Mouse (Mus musculus) inflammation-experienced regulatory T-cells, adult 6 months (primary cell): ENCODE results near the gene Ndufa12. TPM values are rescaled to one million over a fixed set of nuclear protein-coding genes. Genes with fewer than 3 reads are reported as not detected.

Source experiments
- ATAC-seq: one replicate; pipeline ENCODE4 v1.8.0; 2017
- polyA plus RNA-seq, 3 experiments: library from polyadenylated mRNA; unstranded; fragments of 100-300 nt; shearing (Covaris generic); gene quantifications; one replicate each; pipeline ENCODE4 v1.2.1; 2017

Ndufa12 gene
- polyA plus RNA-seq: 100 to 1,000 TPM; 133 to 203 (median 177) TPM

- peak; percentile 99 for ATAC-seq
These were observed at the start of gene Ndufa12 for GRCm38 (mm10) chr10:94198482-94199405. Gene Ndufa12, plus strand, starts transcription at chr10:94198720.

DNA sequence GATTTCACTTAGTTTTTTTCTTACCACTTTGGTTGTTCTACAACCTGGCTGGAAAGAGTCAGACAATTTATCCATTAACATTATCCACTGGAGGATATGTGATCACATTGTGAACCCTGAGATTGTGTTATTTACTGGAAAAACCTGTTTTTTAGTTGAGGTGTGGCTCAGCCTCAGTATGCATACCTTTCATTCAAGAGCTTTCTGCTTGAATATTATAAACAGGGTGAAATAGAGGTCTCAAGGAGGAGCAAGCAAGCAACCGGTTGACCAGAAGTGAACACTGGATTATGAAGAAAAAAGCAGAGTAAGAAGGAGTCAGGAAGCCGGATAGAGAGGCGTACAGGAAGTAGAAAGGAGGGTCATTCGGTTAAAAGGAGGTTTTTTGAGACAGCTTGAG lies 47.0 kb upstream of the Ndufa12 start:
- no peak for ATAC-seq

GRCm38 (mm10) chr10:94153841-94154240 lies 44.7 kb upstream of the Ndufa12 start:
- no peak for ATAC-seq

DNA sequence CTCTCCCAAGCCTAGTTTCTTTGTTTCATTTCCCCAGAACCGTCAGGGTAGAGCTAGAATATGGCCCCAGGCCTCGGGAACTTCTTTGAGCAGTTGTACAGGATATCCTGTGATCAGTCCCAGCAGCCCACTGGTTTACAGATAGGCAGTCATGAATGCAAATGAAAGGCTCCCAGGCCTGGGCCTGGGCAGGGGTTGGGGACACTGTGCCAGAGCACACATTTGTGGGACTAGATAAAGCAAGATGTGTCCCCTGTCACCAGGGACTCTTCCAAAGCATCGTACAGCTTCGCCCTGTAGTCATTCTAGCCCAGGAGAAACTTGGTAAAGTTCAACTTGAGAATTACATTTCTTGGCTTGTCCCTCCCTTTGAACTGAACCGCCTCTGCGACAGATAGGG lies 39.6 kb upstream of the Ndufa12 start:
- ATAC-seq: no peak

GRCm38 (mm10) chr10:94159406-94159805 lies 39.1 kb upstream of the Ndufa12 start:
- ATAC-seq: no peak

- no peak for ATAC-seq
These were observed 37.3 kb upstream of the Ndufa12 start for GRCm38 (mm10) chr10:94161051-94161765.

- ATAC-seq: no peak
These were observed 36.5 kb upstream of the Ndufa12 start for GRCm38 (mm10) chr10:94162031-94162430.

GRCm38 (mm10) chr10:94164104-94164845 lies 34.2 kb upstream of the Ndufa12 start:
- no peak for ATAC-seq

- no peak for ATAC-seq
These were observed 33.1 kb upstream of the Ndufa12 start for GRCm38 (mm10) chr10:94165426-94165825.

DNA sequence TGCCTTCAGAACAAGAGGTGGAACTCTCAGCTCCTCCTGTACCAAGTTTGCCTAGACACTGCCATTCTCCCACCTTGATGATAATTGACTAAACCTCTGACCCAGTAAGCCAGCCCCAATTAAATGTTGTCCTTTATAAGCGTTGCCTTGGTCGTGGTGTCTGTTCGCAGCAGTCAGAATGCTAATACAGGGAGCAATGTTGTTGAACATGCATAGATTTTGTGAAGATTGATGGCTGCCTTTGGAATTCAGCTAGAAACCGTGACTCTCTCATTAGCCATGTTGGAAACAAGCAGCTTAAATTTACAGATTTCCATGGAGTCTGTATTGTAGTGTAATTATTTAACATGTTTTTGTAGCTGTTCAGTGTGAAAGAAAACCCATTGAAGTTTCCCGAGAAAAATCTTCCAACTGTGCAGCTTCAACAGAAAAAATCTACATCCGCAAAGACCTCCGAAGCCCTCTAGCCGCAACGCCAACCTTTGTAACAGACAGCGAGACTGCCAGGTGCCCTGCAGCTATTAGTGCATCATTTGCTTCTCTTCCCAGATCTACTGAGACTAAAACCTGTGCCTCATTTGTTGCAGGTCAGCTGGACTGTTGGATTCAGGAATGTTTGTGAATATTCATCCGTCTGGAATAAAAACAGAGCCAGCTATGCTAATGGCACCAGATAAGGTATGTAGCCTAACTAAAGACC lies 31.3 kb upstream of the Ndufa12 start:
- ATAC-seq: no peak

DNA sequence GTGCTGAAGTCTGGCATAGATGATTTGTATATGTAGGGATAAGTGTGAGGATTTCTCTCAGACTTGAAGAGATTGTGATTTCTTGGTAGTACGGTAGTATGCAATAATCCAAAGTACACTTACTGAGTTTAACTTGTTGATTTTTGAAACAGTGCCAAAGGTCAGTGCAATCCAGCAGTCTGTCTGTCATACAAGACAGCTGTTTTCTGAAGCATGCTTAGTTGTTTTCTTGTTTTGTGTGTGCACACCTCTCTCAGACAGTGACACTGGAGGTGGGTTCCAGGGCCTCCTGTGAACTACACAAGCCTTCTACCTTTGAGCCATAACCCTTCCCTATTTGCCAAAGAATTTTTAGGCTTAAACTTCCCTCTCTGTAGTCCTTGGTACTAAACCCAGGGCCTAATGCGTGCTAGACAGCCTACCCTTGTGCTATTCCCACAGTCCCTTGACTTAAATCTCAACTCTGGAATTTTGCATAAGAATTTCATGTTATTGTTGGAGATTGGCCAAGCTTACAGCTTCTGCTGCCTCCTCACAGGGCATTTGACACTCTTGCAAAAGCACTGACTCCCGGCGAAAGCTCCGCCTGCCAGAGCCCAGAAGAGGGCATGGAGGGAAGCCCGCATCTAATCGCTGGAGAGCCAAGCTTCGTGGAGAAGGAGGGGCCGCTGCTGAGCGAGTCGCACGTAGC lies 26.9 kb upstream of the Ndufa12 start:
- ATAC-seq: no peak

- ATAC-seq: no peak
These were observed 26.4 kb upstream of the Ndufa12 start for GRCm38 (mm10) chr10:94172137-94172536.

DNA sequence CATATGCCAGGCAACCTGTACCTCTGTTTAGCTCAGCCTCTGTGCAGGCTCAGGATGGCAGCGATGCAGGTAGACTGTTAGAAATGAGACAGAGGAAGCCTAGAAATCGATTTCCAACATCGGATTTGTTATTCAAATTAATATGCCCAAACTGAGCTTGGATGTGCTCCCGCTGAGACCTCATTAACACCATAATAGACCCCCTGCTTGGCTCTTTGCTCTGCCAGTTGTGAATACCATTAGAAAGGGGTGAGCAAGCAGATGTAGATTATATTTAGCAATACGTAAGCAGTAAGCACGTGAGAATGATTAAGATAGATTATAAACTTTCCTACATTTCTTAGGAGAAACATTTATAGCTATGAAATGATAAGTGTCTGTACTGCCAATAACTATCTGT lies 25.8 kb upstream of the Ndufa12 start:
- no peak for ATAC-seq

DNA sequence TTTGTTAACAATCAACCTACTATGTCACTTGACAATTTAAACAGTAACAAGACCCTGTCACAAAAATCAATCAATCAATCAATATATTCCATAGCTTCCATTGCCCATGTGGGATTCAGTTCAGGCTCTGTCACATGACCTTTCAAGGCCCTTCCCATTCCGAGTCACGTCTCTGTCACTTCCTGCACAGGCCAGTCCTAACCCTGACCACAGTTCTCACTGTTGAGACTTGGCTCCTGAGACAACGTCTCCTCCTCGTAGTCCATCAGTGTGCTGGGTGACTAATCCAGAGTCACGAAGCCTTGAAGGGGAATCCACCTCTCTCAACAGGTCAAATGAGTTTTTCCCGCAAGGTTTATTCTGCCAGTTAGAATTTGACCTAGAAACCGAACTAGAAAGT lies 23.9 kb upstream of the Ndufa12 start:
- ATAC-seq: no peak

GRCm38 (mm10) chr10:94183199-94183598 lies 15.3 kb upstream of the Ndufa12 start:
- no peak for ATAC-seq

DNA sequence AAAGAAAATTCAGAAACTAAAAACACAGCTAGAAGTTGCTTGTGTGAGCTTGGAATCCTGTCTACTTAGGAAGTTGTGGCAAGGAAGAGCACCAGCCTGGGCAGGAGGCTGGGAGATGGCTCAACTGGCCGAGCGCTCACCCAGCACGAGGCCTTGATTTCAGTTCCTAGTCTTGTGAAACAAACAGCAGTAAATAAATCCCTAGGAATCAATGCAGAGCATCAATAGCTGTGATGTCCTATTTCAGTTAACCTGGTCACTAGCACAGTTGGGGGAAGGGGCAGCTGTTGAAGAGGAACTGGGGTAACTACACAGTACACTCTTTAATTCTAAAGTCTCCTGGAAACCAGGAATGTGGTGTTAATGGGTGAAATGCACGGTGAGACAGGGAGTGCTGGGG lies 6.5 kb downstream of the Ndufa12 start:
- no peak for ATAC-seq

DNA sequence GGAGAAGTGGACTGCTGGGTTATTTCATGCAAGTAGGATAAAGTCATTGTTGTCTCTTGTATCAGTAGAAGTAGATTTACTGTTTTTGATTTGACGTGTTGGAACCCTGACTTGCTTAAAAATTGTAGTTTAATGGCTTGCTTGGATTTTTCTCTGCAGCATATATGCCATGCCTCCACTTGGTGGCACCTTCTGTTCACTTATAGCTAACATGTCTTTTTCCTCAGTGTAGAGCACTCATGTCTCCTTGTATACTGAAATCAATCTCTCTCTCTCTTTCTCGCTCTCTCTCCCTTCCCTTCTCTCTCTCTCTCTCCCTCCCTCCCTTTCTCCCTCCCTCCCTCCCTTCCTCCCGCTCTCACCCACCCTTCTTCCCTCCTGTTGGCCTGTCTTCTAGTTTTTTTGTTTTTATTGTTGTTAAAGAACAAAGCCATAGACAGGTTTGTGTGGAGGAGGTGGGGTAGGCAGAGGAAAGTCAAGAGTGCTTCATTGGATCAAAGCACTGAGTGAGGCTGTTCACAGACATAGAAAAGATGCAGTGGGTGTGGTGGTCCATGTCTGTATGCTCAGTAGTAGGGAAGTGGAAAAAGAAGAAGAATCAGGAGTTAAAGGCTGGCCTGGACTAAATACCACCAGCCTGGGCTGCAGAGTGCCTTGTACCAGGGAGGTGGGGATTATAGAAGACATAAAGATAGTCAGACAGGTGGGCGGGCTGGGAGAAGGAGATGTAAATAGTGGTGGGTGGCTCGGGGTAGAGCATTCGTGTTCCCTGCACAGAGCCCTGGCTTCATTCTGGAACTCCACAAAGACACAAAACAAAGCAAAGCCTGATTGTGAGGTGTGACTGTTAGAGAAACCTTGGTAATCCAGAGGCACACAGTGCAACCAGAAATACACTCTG lies 12.4 kb downstream of the Ndufa12 start:
- no peak for ATAC-seq

DNA sequence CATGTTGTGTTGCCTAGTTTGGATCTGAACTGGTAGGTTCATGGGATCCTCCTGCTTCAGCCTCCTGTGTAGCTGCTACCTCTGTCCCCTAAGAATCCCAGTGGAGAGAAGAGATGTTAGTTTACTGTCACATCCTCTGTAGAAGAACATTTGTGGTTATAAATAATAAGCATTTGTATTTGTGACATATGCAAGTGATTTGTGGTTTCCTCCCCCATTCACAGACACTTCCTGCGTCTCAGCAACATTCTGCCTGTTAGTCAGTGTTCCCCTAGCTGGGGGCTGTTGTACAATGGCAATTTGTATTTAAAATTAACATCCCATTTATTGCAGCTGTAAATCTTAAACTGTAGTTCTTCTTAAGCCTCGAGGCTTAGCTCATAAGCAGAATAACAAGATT lies 13.2 kb downstream of the Ndufa12 start:
- peak; percentile 92 for ATAC-seq

DNA sequence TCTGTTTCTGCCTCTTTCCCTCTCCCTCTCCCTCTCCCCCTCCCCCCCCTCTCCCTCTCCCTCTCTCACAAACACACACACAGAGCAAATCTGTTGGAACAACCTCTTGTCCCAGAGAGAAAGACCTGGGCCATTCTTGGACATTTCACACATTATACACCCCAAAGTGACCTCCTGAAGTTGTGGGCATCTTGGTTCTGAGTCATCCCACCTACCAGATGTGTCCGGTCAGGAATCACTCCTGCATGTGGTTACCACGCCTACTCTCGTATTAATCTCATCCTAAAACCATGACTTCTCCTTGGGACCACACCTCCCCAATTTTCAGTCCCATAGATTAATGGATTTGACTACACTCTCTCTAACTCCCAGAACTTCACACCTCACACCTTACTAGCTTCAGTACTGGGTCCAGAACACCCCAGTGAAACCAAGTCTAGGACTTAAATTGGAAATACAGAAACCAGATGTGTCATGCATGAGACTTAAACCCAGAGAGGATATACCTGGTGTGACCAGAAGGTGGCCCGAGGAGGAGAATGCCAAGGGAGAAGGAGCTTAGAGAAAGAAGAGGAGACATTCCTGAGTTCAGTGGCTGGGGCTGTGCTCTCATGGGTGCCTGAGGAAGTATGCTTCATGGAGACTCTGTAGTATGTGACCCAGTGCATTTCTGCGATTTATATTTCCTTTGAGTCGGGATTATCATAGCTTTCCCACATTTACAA lies 26.7 kb downstream of the Ndufa12 start:
- ATAC-seq: no peak
